Mouse (Mus musculus) liver, embryonic 15.5 days (tissue): ENCODE measurements around the gene 2510039O18Rik. TPM values are rescaled to one million over a fixed set of nuclear protein-coding genes. Genes with fewer than 3 reads are reported as not detected.
A peak's percentile ranks its signal among the peaks of the same experiment; 100 is the strongest.

ENCODE experiments used
- ATAC-seq: fragments of 200-750 bp; cut with Nextera tagmentation; 2 replicates; pipeline ENCODE4 v1.8.0; 2017; ENCODE audit warnings: moderate number of reproducible peaks, mild to moderate bottlenecking, moderate library complexity; ENCODE audit not compliant: insufficient read depth
- H3K27ac ChIP-seq: fragments of 300-500 bp; sonication (generic); replicated peaks from 2 replicates; pipeline ENCODE4 v1.5.1; 2015; ENCODE audit warnings: mild to moderate bottlenecking, inconsistent platforms
- H3K27me3 ChIP-seq: fragments of 300-500 bp; sonication (generic); 2 replicates; pipeline ENCODE4 v1.6.1; 2015; ENCODE audit warnings: mild to moderate bottlenecking, inconsistent platforms
- H3K36me3 ChIP-seq: fragments of 300-500 bp; sonication (generic); replicated peaks from 2 replicates; pipeline ENCODE4 v1.6.1; 2015; ENCODE audit warnings: moderate library complexity, mild to moderate bottlenecking, inconsistent platforms
- H3K4me1 ChIP-seq: fragments of 300-500 bp; sonication (generic); replicated peaks from 2 replicates; pipeline ENCODE4 v1.6.1; 2015; ENCODE audit warnings: inconsistent platforms
- H3K4me2 ChIP-seq: fragments of 300-500 bp; sonication (generic); 2 replicates; pipeline ENCODE4 v1.6.1; 2015; ENCODE audit warnings: moderate library complexity, mild to moderate bottlenecking, inconsistent platforms
- H3K4me3 ChIP-seq: fragments of 300-500 bp; sonication (generic); replicated peaks from 2 replicates; pipeline ENCODE4 v1.5.1; 2015; ENCODE audit warnings: mild to moderate bottlenecking, inconsistent platforms
- H3K9ac ChIP-seq: fragments of 300-500 bp; sonication (generic); 2 replicates; pipeline ENCODE4 v1.6.1; 2015; ENCODE audit warnings: moderate library complexity, mild to moderate bottlenecking, inconsistent platforms
- H3K9me3 ChIP-seq: fragments of 300-500 bp; sonication (generic); replicated peaks from 2 replicates; pipeline ENCODE4 v1.6.1; 2016; ENCODE audit warnings: inconsistent platforms
- WGBS: fragments of 180-500 bp; shearing (Covaris S2); methylation state at CpG from one replicate; pipeline ENCODE4 v1.1.7; 2015; ENCODE audit warnings: mixed read lengths; ENCODE audit not compliant: insufficient replicate concordance; 5-methylcytosine and 5-hydroxymethylcytosine counted together
- polyA plus RNA-seq: library from polyadenylated mRNA; unstranded; fragments of >200 nt; fragmentation: Nextera tagmentation; extraction: Ambion mirVana; gene quantifications from 2 replicates; pipeline ENCODE4 v1.2.1, GENCODE M21; 2015

2510039O18Rik gene
- polyA plus RNA-seq, 1 experiment from 2014 or later = 7.8 TPM

DNA sequence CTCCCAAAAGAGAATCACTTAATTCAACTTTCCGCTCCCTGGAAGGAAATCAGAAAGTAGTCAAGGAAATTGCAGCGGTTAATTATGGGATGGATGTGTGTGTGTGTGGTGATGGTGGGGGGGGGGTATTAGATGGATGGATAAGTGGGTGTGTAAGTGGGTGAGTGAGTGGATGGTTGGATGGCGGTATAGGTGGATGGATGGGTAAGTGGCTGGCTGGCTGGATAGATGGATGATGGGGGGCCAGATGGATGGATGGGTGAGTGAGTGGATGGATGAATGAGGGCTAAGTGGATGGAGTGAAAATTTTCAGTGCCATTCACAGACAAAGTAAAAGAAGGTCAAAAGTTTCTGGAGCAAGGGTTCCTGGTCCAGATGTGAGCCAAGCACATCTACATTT lies 3.7 kb upstream of the 2510039O18Rik start:
- ATAC-seq = no peak
- H3K4me2 ChIP-seq = peak overlapping the region; percentile 90
- peaks cover 30% of the 10 kb centered on the region; the same call in 1 of the 2 replicates for H3K27me3 ChIP-seq
- WGBS = 39% methylated on average over 3 of the region's 3 CpGs
- no peaks in the 10 kb centered on the region for H3K9me3 ChIP-seq
- H3K4me1 ChIP-seq = peaks cover 45% of the 10 kb centered on the region
- H3K4me3 ChIP-seq = peak overlapping the region; percentile 65
- no peak overlapping the region for H3K27ac ChIP-seq
- no peaks in the 10 kb centered on the region for H3K36me3 ChIP-seq
- H3K9ac ChIP-seq = peak overlapping the region; percentile 64; the same call in 1 of the 2 replicates

DNA sequence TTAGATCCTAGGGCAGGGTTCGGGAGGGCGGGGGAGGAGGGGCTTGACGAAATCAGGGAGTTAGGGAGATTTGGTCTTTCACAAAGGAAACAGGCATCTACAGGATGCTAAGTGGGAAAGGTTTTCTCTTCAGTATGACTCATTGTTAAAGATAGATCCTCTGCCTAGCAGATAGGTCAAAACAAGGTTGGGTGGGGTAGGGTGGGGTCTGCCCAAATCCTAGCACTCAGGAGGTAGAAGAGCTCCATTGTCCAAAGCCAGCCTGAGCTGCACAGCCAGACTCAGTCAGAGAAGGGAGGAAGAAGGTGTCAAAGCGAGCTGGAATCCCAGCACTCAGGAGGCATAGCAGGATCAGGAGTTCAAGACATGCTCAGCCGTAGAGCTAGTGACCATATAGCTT lies 3.2 kb upstream of the 2510039O18Rik start:
- H3K9ac ChIP-seq = no peak overlapping the region
- 54% methylated on average over 5 of the region's 5 CpGs for WGBS
- no peak overlapping the region for H3K4me3 ChIP-seq
- peaks cover 49% of the 10 kb centered on the region for H3K4me1 ChIP-seq
- H3K27me3 ChIP-seq = peaks cover 30% of the 10 kb centered on the region; the same call in 1 of the 2 replicates
- ATAC-seq = no peak
- H3K36me3 ChIP-seq = no peaks in the 10 kb centered on the region
- no peak overlapping the region; the same call in 1 of the 2 replicates for H3K27ac ChIP-seq
- 0 out of 2 replicates have a peak overlapping the region, but pooled peaks have one; percentile 90 for H3K4me2 ChIP-seq
- H3K9me3 ChIP-seq = no peaks in the 10 kb centered on the region

DNA sequence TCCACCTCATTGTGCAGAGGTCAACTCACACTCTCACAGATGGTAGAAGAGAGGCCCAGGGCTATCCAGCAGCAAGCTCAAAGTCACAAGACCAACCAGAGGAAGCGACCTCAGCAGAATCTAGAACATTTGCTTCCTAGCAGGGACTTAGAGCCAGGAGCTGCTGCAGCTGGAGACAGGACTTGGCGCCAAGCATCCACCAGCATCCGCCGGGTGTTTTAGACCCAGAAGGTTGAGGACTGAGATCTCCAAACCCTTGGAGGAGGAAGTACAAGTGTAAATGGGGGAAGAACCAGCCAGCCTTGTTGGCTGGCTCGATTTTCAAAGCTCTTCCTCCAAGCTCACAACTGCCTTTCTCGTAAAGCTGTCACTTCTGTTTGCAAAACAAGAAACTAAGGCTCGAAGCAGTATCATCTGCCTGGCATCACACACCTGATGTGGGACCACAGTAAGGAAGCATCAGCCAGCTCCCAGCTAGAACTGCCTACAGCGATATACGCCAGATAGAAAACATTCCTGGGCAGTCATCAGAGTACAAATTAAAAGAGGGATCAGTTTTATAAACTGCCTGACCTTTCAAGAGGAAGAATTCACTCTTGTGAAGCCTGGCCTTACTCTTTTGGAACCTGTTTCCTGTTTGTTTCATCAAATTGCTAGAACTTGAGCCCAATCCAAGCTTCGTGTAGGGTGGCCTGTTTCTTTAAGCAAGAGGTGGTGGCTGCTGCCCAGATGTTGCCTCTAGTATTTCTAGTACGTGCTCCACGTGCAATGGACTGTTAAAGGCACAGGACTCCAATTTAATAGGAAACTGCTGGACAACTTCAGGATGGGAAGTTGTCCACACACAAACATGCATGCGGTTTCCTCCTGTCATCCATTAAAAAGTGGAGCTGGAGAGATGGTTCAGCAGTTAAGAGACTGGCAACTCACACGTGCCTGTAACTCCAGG lies 2.3 kb upstream of the 2510039O18Rik start:
- no peak overlapping the region for H3K9ac ChIP-seq
- H3K4me3 ChIP-seq = no peak overlapping the region
- H3K27me3 ChIP-seq = peaks cover 30% of the 10 kb centered on the region; the same call in 1 of the 2 replicates
- peaks cover 59% of the 10 kb centered on the region for H3K4me1 ChIP-seq
- 34% methylated on average over 14 of the region's 14 CpGs for WGBS
- 0 out of 2 replicates have a peak, but pooled peaks cover 8% of the 10 kb centered on the region for H3K36me3 ChIP-seq
- H3K27ac ChIP-seq = peak overlapping the region; percentile 2; the same call in 1 of the 2 replicates
- no peaks in the 10 kb centered on the region for H3K9me3 ChIP-seq
- no peak overlapping the region for H3K4me2 ChIP-seq
- ATAC-seq = no peak

DNA sequence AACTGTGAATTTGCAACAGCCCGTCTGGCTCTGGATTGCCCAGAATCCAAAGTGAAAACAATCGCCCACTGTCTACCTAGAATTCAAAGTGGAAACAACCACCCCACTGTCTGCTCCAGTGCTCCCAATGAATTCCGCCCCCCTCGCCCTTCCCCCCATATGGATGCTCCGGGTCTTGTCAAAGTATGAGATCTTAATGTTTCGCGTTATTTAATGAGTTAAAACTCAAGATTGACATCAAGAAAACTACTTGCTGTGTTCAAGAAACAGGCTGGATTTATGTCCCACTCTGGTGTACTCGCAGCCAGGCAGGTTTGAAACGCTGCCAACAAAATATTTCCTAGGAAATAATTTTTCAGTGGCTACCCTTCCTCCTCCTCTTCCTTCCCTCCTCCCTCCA lies 584 bp upstream of the 2510039O18Rik start:
- no peak for ATAC-seq
- H3K27ac ChIP-seq = 0 out of 2 replicates have a peak overlapping the region, but pooled peaks have one; percentile 14
- peak overlapping the region; percentile 86 for H3K4me3 ChIP-seq
- peaks cover 57% of the 10 kb centered on the region for H3K4me1 ChIP-seq
- H3K9me3 ChIP-seq = no peaks in the 10 kb centered on the region
- H3K9ac ChIP-seq = no peak overlapping the region
- peaks cover 27% of the 10 kb centered on the region; the same call in 1 of the 2 replicates for H3K27me3 ChIP-seq
- H3K36me3 ChIP-seq = peaks cover 24% of the 10 kb centered on the region
- 56% methylated on average over 9 of the region's 9 CpGs for WGBS
- peak overlapping the region; percentile 98 for H3K4me2 ChIP-seq

DNA sequence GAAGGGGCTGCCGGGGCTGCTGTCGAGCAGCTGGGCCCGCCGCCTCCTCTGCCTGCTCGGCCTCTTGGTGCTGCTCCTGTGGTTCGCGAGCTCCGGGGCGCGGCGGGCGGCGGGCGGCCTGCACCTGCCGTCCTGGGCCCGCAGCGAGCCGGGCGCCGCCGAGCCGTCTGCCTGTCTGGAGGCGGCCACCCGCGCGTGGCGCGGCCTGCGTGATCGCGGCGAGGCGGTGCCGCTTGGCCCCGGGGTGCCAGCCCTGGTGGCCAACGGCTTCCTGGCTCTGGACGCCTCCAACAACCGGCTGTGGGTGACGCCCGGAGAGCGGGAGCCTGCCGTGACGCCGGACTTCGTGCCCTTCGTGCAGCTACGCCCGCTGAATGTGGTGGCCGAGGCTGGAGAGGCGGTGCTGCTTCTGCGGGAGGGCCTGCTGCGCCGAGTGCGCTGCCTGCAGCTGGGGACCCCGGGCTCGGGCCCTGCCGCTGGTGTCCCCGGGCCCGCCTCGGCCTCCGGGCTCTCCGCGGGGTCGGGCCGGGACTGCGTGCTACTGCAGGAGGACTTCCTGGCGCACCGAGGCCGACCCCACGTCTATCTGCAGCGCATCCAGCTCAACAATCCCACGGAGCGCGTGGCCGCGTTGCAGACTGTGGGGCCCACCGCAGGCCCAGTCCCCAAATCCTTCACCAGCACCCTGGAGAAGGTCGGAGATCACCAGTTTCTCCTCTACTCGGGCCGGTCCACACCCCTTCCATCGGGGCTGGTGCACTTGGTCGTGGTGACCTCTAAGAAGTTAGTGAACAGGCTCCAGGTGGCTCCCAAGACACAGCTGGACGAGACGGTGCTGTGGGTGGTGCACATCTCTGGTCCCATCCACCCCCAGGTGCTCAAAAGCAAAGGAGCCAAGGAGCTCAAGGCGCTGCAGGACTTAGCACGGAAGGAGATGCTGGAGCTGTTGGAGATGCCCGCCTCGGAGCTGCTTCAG lies 638 bp downstream of the 2510039O18Rik start:
- Histone ChIP-seq H3K4me2 (peak overlapping the region; percentile 98), H3K4me3 (peak overlapping the region; percentile 86), H3K36me3 (peaks cover 36% of the 10 kb centered on the region), H3K27me3 (peaks cover 15% of the 10 kb centered on the region; the same call in 1 of the 2 replicates), H3K9ac (peak overlapping the region; percentile 84), H3K9me3 (no peaks in the 10 kb centered on the region), H3K27ac (peak overlapping the region; percentile 86), H3K4me1 (peaks cover 49% of the 10 kb centered on the region)
- WGBS = 4% methylated on average over 88 of the region's 88 CpGs
- peak; percentile 74 for ATAC-seq

DNA sequence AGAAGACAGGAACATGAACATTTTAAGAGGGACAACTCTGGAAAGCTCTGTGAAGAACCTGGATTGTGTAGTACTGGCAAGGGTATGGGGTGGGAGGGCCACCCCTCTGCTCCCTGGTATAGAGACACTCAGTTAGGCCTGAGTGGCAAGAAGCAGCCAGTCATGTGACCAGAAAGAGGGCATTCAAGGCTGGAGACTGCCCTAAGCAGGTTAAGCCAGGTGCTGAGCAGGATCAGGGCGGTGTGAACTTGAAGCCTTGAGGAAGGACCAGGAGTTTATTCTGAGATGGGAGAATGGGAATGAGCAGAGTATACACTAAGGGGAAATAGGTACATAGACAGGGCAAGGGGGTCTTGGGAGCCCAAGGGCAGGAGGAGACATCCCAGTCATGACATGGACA lies 2.3 kb downstream of the 2510039O18Rik start:
- 94% methylated on average over 1 of the region's 1 CpGs for WGBS
- H3K27ac ChIP-seq = no peak overlapping the region

DNA sequence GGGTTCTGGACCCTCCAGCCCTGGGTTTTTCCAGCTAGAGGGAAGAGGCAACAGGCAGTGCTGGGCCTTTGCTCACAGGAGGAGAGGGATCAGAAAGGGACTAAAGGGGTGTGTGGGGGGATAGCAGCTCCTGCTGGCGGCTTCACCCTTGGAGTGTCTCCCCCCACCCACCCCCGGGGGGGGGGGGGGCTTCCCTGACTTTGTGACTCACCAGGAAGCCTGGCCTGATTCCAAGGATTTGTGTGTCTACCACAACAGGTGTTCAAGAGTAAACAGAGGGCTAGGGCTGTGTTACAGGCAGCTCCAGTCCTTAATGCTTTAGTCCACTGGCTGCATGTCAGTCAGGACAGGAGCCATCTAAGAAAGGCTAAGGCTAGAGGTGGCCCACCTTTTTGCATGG lies 6.8 kb downstream of the 2510039O18Rik start:
- WGBS = 67% methylated on average over 2 of the region's 2 CpGs
- H3K36me3 ChIP-seq = peaks cover 56% of the 10 kb centered on the region
- no peak overlapping the region for H3K4me3 ChIP-seq
- no peak for ATAC-seq
- no peaks in the 10 kb centered on the region for H3K9me3 ChIP-seq
- H3K4me1 ChIP-seq = peaks cover 15% of the 10 kb centered on the region
- no peak overlapping the region for H3K4me2 ChIP-seq
- H3K27ac ChIP-seq = no peak overlapping the region
- H3K9ac ChIP-seq = no peak overlapping the region
- no peaks in the 10 kb centered on the region for H3K27me3 ChIP-seq

More for the DNA sequence above, 2.3 kb downstream of the 2510039O18Rik start:
- no peak for ATAC-seq
- peaks cover 43% of the 10 kb centered on the region for H3K4me1 ChIP-seq
- H3K27me3 ChIP-seq = peaks cover 4% of the 10 kb centered on the region; the same call in 1 of the 2 replicates
- peak overlapping the region; percentile 86 for H3K4me3 ChIP-seq
- H3K9ac ChIP-seq = no peak overlapping the region
- H3K4me2 ChIP-seq = peak overlapping the region; percentile 98
- peaks cover 51% of the 10 kb centered on the region for H3K36me3 ChIP-seq
- no peaks in the 10 kb centered on the region for H3K9me3 ChIP-seq

DNA sequence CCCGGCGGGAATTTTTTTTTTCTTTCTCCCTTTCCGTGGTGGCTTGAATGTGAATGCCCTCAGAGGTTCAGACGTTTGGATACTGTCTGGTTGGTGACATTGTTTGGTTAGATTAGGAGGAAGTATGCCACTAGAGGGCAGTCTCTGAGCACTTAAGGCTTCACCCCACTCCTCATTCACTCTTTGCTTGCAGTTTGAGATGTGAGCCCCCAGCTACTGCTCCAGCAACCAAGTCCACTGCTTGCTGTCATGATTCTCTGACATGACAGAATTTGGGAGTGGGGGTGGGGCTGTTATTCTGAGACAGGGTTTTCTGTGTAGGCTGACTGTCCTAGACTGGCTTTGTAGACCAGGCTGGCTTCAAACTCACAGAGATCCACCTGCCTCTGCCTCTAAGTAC lies 12.9 kb downstream of the 2510039O18Rik start:
- H3K4me1 ChIP-seq = no peaks in the 10 kb centered on the region
- WGBS = 6% methylated on average over 4 of the region's 4 CpGs
- peaks cover 2% of the 10 kb centered on the region for H3K36me3 ChIP-seq
- H3K4me3 ChIP-seq = no peak overlapping the region
- H3K4me2 ChIP-seq = no peak overlapping the region
- H3K9ac ChIP-seq = no peak overlapping the region
- no peaks in the 10 kb centered on the region for H3K9me3 ChIP-seq
- 0 out of 2 replicates have a peak, but pooled peaks have one; percentile 18 for ATAC-seq
- H3K27ac ChIP-seq = no peak overlapping the region
- no peaks in the 10 kb centered on the region for H3K27me3 ChIP-seq

DNA sequence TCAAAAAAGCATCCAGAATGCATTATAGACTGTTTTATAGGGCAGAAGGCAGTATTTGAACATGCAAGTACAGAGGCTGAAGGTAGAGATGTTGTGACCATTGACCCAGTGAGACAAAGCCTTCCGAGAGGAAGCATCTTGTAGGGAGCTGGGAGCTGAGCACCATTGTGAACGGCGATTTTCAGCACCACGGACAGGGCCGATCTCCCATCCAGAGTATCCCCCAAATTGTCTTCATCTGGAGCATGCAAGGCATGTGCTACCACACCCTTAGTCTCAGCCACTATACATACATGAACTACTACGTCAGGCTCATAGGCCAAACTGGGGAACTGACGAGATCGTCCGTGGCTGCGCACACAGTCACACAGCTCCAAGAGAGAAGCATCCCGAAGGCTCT lies 16.4 kb downstream of the 2510039O18Rik start:
- ATAC-seq = no peak

DNA sequence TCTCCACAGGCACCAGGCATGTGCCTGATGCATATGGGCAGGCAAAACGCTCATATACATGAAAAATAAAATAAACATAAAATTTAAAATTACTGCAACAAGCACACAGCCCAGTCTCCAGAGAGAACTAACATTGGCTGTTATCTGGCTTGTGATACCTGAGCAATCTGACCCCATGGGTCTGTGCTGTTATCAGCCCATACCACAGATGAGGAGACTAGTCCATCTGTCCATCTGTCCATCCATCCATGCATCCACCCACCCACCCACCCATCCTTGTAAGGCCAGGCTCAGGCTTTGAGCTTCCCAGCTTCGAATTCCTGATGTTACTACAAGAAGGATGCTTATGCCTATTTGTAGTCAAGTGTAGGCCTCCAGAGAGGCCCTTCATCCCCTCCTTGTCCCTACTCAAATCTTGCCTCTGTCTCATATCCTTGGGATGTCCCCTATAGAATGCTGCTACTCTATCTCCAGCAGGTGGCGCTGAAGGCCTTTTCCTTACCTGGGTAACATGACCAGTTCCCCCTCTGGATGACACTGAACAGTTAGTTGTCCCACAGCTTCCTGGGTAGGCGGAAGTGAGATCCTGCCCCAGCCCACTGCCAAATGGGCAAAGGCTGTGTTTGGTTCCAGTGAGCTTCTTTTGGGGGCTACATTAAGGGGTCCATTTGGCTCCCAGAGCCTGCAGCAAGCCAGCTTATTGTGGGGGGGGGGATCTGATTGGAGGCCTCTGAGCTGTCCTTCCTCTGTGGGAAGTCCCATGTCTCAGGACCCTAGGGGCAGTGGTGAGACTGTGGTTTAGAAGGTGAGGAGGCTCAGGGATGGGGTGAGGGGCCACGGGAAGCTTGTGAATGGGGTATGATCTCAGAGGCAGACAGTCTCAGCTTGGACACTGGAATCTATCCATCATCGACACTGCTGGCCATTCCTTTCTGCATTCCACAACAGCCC lies 19.5 kb downstream of the 2510039O18Rik start:
- H3K27ac ChIP-seq = no peak overlapping the region
- no peaks in the 10 kb centered on the region for H3K4me1 ChIP-seq
- no peak overlapping the region for H3K4me2 ChIP-seq
- no peaks in the 10 kb centered on the region for H3K36me3 ChIP-seq
- H3K4me3 ChIP-seq = no peak overlapping the region
- no peaks in the 10 kb centered on the region for H3K27me3 ChIP-seq
- no peak overlapping the region for H3K9ac ChIP-seq
- ATAC-seq = 0 out of 2 replicates have a peak, but pooled peaks have one; percentile 14
- WGBS = 28% methylated on average over 6 of the region's 6 CpGs
- H3K9me3 ChIP-seq = no peaks in the 10 kb centered on the region

More for the DNA sequence above, 16.4 kb downstream of the 2510039O18Rik start:
- H3K4me3 ChIP-seq = no peak overlapping the region
- H3K27ac ChIP-seq = no peak overlapping the region
- H3K4me2 ChIP-seq = no peak overlapping the region
- H3K27me3 ChIP-seq = no peaks in the 10 kb centered on the region
- H3K9ac ChIP-seq = no peak overlapping the region
- no peaks in the 10 kb centered on the region for H3K4me1 ChIP-seq
- H3K36me3 ChIP-seq = no peaks in the 10 kb centered on the region
- 31% methylated on average over 11 of the region's 11 CpGs for WGBS
- no peaks in the 10 kb centered on the region for H3K9me3 ChIP-seq
